ENCODE assay signal across 8 mouse cellular contexts in the genomic region with DNA sequence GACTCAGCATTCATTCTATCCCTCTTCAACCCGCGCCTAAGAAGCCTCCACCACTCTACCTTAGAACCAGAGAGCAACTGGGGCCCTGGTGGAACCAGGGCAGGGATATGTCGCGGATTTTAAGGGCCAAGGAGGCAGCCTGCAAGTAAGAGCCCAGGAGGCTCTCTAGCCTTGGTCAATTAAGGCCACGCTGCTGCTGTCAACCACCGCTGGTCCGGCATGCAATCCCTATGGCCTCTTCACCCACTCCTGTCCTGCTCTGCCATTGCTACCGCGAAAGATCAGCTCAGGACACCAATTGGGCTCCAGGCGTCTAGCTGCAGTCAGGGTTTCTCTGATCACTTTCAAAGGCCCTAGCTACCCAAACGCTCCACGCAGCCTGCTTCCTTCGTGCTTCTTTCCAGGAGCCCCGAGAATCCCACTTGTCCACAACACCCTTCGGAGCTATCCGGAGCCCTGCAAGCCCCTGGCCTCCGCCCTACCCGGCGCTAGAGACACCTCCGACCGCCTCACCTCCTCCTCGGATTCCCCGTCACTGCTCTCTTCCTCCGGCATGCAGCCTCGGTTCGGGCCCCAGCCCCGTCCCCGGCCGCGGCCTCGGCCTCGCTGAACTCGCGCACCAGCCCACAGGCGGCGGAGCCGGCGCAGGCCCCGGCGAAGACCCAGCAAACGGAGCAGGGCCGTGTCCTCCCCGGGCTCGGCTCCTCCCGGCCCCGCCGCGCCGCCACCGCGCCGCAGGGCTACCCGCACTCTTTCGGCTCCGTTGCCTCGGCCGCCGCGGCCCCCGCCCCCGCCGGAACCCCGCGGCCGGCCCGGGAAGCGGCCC. TPM values are rescaled to one million over a fixed set of nuclear protein-coding genes. Genes with fewer than 3 reads are reported as not detected.
DNase-seq lines count a peak whose midpoint lies in the region; ATAC-seq lines count a peak whose summit lies in the region.

No protein-coding gene starts in this region.

- H3K36me3 ChIP-seq in liver, embryonic 12.5 days, result peaks cover 39% of the 10 kb centered on the region
- peaks cover 37% of the 10 kb centered on the region for H3K36me3 ChIP-seq in neural tube, embryonic 13.5 days

- no peaks in the 10 kb centered on the region for H3K27me3 ChIP-seq in liver, embryonic 12.5 days (replicated peaks)
- H3K27me3 ChIP-seq in neural tube, embryonic 13.5 days, result no peaks in the 10 kb centered on the region

- peaks cover 2% of the 10 kb centered on the region for H3K4me1 ChIP-seq in brown adipose tissue, adult 24 weeks (ENCODE audit: control insufficient read depth, insufficient read depth, insufficient read length, low read length)
- H3K4me1 ChIP-seq in liver, embryonic 12.5 days, result peaks cover 23% of the 10 kb centered on the region
- H3K4me1 ChIP-seq in neural tube, embryonic 13.5 days (replicated peaks), result peaks cover 24% of the 10 kb centered on the region

- H3K9me3 ChIP-seq in liver, embryonic 12.5 days (replicated peaks), result no peaks in the 10 kb centered on the region
- no peaks in the 10 kb centered on the region for H3K9me3 ChIP-seq in neural tube, embryonic 13.5 days

- peak overlapping the region; percentile 81 for H3K27ac ChIP-seq in brown adipose tissue, adult 24 weeks (replicated peaks; ENCODE audit: low read depth, low read length)
- peak overlapping the region; percentile 92 for H3K27ac ChIP-seq in liver, embryonic 12.5 days
- H3K27ac ChIP-seq in neural tube, embryonic 13.5 days (replicated peaks), result peak overlapping the region; percentile 96

- peak overlapping the region; percentile 94 for H3K4me2 ChIP-seq in liver, embryonic 12.5 days
- H3K4me2 ChIP-seq in neural tube, embryonic 13.5 days, result peak overlapping the region; percentile 98

- peak; percentile 27 for ATAC-seq in liver, embryonic 12.5 days
- ATAC-seq in neural tube, embryonic 13.5 days (ENCODE audit: low read depth), result peak; percentile 41
- no peak for ATAC-seq in erythroid progenitor cell, adult 5-6 weeks (replicated peaks; ENCODE audit: low FRiP score, poor library complexity, severe bottlenecking)

- peak overlapping the region; percentile 100 for H3K9ac ChIP-seq in liver, embryonic 12.5 days
- H3K9ac ChIP-seq in neural tube, embryonic 13.5 days, result peak overlapping the region; percentile 99

- under 1% methylated on average over 67 of the region's 67 CpGs for WGBS in liver, embryonic 12.5 days (ENCODE audit: insufficient replicate concordance)
- WGBS in neural tube, embryonic 13.5 days, result under 1% methylated on average over 45 of the region's 67 CpGs

- peak; percentile 70 for DNase-seq in urinary bladder, adult 2 months (ENCODE audit: low spot score)
- DNase-seq in urinary bladder, postnatal 25 days (ENCODE audit: low spot score), result no peak
- peak; percentile 20 to 48 for DNase-seq in frontal cortex, postnatal 25 days (ENCODE audit: low spot score in 2 of 2)
- DNase-seq in kidney, adult 18-20 months, result peak; percentile 69

- peak overlapping the region; percentile 99 for H3K4me3 ChIP-seq in brown adipose tissue, adult 24 weeks (ENCODE audit: insufficient read depth, low read depth, low read length)
- peak overlapping the region; percentile 100 for H3K4me3 ChIP-seq in liver, embryonic 12.5 days
- H3K4me3 ChIP-seq in neural tube, embryonic 13.5 days, result peak overlapping the region; percentile 99

RNA-seq across cellular contexts. Expression of a gene that starts 0.5 kb away (rescaled TPM):
- 38.3 and 40.2 TPM in 2 replicates for polyA plus RNA-seq in urinary bladder, adult 2 months (2012; rRNA removed)
- polyA plus RNA-seq in brown adipose tissue, adult 24 weeks (2012; ENCODE audit: insufficient read depth, insufficient read length, missing spikeins), result 7.1 and 16.1 TPM in 2 replicates
- 4.5 and 4.9 TPM in 2 replicates for polyA plus RNA-seq in liver, embryonic 12.5 days (2016; fragmentation: Nextera tagmentation; extraction: Ambion mirVana)
- 9.0 and 9.9 TPM in 2 replicates for polyA plus RNA-seq in neural tube, embryonic 13.5 days (2015; fragmentation: Nextera tagmentation; extraction: Ambion mirVana)
- total RNA-seq in erythroid progenitor cell, adult 5-6 weeks (2015; ENCODE audit: low replicate concordance), result 155 and 163 TPM in 2 replicates
- total RNA-seq in erythroid progenitor cell, adult 5-6 weeks (2017; ENCODE audit: low replicate concordance), result 47.9 and 48.0 TPM in 2 replicates

RNA-seq across cellular contexts. Expression of a gene that starts 10.7 kb away (rescaled TPM):
- 1.8 and 2.4 TPM in 2 replicates for polyA plus RNA-seq in urinary bladder, adult 2 months (2012; rRNA removed)
- polyA plus RNA-seq in brown adipose tissue, adult 24 weeks (2012; ENCODE audit: insufficient read depth, insufficient read length, missing spikeins), result not detected in 2 replicates
- 0.17 and 0.20 TPM in 2 replicates for polyA plus RNA-seq in liver, embryonic 12.5 days (2016; fragmentation: Nextera tagmentation; extraction: Ambion mirVana)
- polyA plus RNA-seq in neural tube, embryonic 13.5 days (2015; fragmentation: Nextera tagmentation; extraction: Ambion mirVana), result 0.36 and 0.50 TPM in 2 replicates
- not detected in 2 replicates for total RNA-seq in erythroid progenitor cell, adult 5-6 weeks (2015; ENCODE audit: low replicate concordance)
- 0.39 TPM in 1 of 2 replicates, not detected in the other for total RNA-seq in erythroid progenitor cell, adult 5-6 weeks (2017; ENCODE audit: low replicate concordance)

RNA-seq across cellular contexts. Expression of a gene that starts 22.8 kb away (rescaled TPM):
- polyA plus RNA-seq in urinary bladder, adult 2 months (2012; rRNA removed), result 3.6 and 4.9 TPM in 2 replicates
- not detected in 2 replicates for polyA plus RNA-seq in brown adipose tissue, adult 24 weeks (2012; ENCODE audit: insufficient read depth, insufficient read length, missing spikeins)
- polyA plus RNA-seq in liver, embryonic 12.5 days (2016; fragmentation: Nextera tagmentation; extraction: Ambion mirVana), result 3.0 and 3.9 TPM in 2 replicates
- polyA plus RNA-seq in neural tube, embryonic 13.5 days (2015; fragmentation: Nextera tagmentation; extraction: Ambion mirVana), result 4.8 and 6.0 TPM in 2 replicates
- 5.4 and 24.7 TPM in 2 replicates for total RNA-seq in erythroid progenitor cell, adult 5-6 weeks (2015; ENCODE audit: low replicate concordance)
- 3.3 TPM in 1 of 2 replicates, not detected in the other for total RNA-seq in erythroid progenitor cell, adult 5-6 weeks (2017; ENCODE audit: low replicate concordance)

RNA-seq across cellular contexts. Expression of a gene that starts 24.6 kb away (rescaled TPM):
- 2,098 and 2,832 TPM in 2 replicates for polyA plus RNA-seq in urinary bladder, adult 2 months (2012; rRNA removed)
- not detected in 2 replicates for polyA plus RNA-seq in brown adipose tissue, adult 24 weeks (2012; ENCODE audit: insufficient read depth, insufficient read length, missing spikeins)
- polyA plus RNA-seq in liver, embryonic 12.5 days (2016; fragmentation: Nextera tagmentation; extraction: Ambion mirVana), result 0.25 and 0.33 TPM in 2 replicates
- 0.49 and 0.62 TPM in 2 replicates for polyA plus RNA-seq in neural tube, embryonic 13.5 days (2015; fragmentation: Nextera tagmentation; extraction: Ambion mirVana)
- not detected in 2 replicates for total RNA-seq in erythroid progenitor cell, adult 5-6 weeks (2015; ENCODE audit: low replicate concordance)
- total RNA-seq in erythroid progenitor cell, adult 5-6 weeks (2017; ENCODE audit: low replicate concordance), result 2.7 TPM in 1 of 2 replicates, not detected in the other

RNA-seq across cellular contexts. Expression of a gene that starts 24.6 kb away (rescaled TPM):
- polyA plus RNA-seq in urinary bladder, adult 2 months (2012; rRNA removed), result 151 and 174 TPM in 2 replicates
- polyA plus RNA-seq in brown adipose tissue, adult 24 weeks (2012; ENCODE audit: insufficient read depth, insufficient read length, missing spikeins), result 177 and 187 TPM in 2 replicates
- 83.3 and 87.9 TPM in 2 replicates for polyA plus RNA-seq in liver, embryonic 12.5 days (2016; fragmentation: Nextera tagmentation; extraction: Ambion mirVana)
- 126 and 147 TPM in 2 replicates for polyA plus RNA-seq in neural tube, embryonic 13.5 days (2015; fragmentation: Nextera tagmentation; extraction: Ambion mirVana)
- total RNA-seq in erythroid progenitor cell, adult 5-6 weeks (2015; ENCODE audit: low replicate concordance), result 67.4 and 73.8 TPM in 2 replicates
- 32.9 and 98.7 TPM in 2 replicates for total RNA-seq in erythroid progenitor cell, adult 5-6 weeks (2017; ENCODE audit: low replicate concordance)
